Mouse (Mus musculus): ENCODE data around the gene C1qtnf5. TPM values are rescaled to one million over a fixed set of nuclear protein-coding genes. Genes with fewer than 3 reads are reported as not detected.

The C1qtnf5 gene
- polyA plus RNA-seq, 1 experiment, result 31.7 TPM

GRCm38 (mm10) chr9:44078955-44079756, 27.9 kb upstream of the C1qtnf5 start:
- peak in 1 of 2 experiments; percentile 72 for DNase-seq (ENCODE audit: extremely low spot score in 1 of 2, low spot score in 1 of 2)

GRCm38 (mm10) chr9:44079997-44080780, 26.9 kb upstream of the C1qtnf5 start:
- DNase-seq (ENCODE audit: extremely low spot score in 1 of 2, low spot score in 1 of 2), result no peak

GRCm38 (mm10) chr9:44080953-44081352, 26.1 kb upstream of the C1qtnf5 start:
- DNase-seq (ENCODE audit: extremely low spot score in 1 of 2, low spot score in 1 of 2), result no peak

- DNase-seq (ENCODE audit: extremely low spot score in 1 of 2, low spot score in 1 of 2), result no peak
Measured at GRCm38 (mm10) chr9:44081581-44081980, 25.5 kb upstream of the C1qtnf5 start.

- DNase-seq (ENCODE audit: extremely low spot score in 1 of 2, low spot score in 1 of 2), result no peak
Measured at GRCm38 (mm10) chr9:44082266-44082665, 24.8 kb upstream of the C1qtnf5 start.

GRCm38 (mm10) chr9:44083392-44084121, 23.5 kb upstream of the C1qtnf5 start:
- peak; percentile 84 to 88 for DNase-seq (ENCODE audit: extremely low spot score in 1 of 2, low spot score in 1 of 2)

GRCm38 (mm10) chr9:44084236-44084635, 22.8 kb upstream of the C1qtnf5 start:
- DNase-seq (ENCODE audit: extremely low spot score in 1 of 2, low spot score in 1 of 2), result no peak

- DNase-seq (ENCODE audit: extremely low spot score in 1 of 2, low spot score in 1 of 2), result peak; percentile 82 to 91
Measured at GRCm38 (mm10) chr9:44084659-44085229, 22.3 kb upstream of the C1qtnf5 start.

- DNase-seq (ENCODE audit: extremely low spot score in 1 of 2, low spot score in 1 of 2), result no peak
Measured at GRCm38 (mm10) chr9:44085276-44085675, 21.8 kb upstream of the C1qtnf5 start.

- peak; percentile 63 to 75 for DNase-seq (ENCODE audit: extremely low spot score in 1 of 2, low spot score in 1 of 2)
Measured at GRCm38 (mm10) chr9:44085741-44086665, 21.0 kb upstream of the C1qtnf5 start.

- no peak for DNase-seq (ENCODE audit: extremely low spot score in 1 of 2, low spot score in 1 of 2)
Measured at GRCm38 (mm10) chr9:44086960-44087359, 20.1 kb upstream of the C1qtnf5 start.

GRCm38 (mm10) chr9:44087761-44088455, 19.1 kb upstream of the C1qtnf5 start:
- DNase-seq (ENCODE audit: extremely low spot score in 1 of 2, low spot score in 1 of 2), result peak; percentile 76 to 81

GRCm38 (mm10) chr9:44088877-44089608, 18.0 kb upstream of the C1qtnf5 start:
- DNase-seq (ENCODE audit: extremely low spot score in 1 of 2, low spot score in 1 of 2), result no peak

GRCm38 (mm10) chr9:44093612-44094503, 13.2 kb upstream of the C1qtnf5 start:
- peak; percentile 71 to 91 for DNase-seq (ENCODE audit: extremely low spot score in 1 of 2, low spot score in 1 of 2)

GRCm38 (mm10) chr9:44094737-44095136, 12.3 kb upstream of the C1qtnf5 start:
- DNase-seq (ENCODE audit: extremely low spot score in 1 of 2, low spot score in 1 of 2), result no peak

- no peak for DNase-seq (ENCODE audit: extremely low spot score in 1 of 2, low spot score in 1 of 2)
Measured at GRCm38 (mm10) chr9:44095781-44096180, 11.3 kb upstream of the C1qtnf5 start.

- DNase-seq (ENCODE audit: extremely low spot score in 1 of 2, low spot score in 1 of 2), result no peak
Measured at GRCm38 (mm10) chr9:44096536-44096935, 10.5 kb upstream of the C1qtnf5 start.

All from frontal cortex, adult 2 months (tissue).